ENCODE assay signal across 19 mouse cellular contexts in genomic region chr12:59104771-59105170, GRCm38 (mm10).
"Had no signal": no experiment of that assay in that cellular context is flagged by ENCODE, and none has a peak within 500 bp of the region (broad histone marks: within the 10 kb centered on the region; RNA-seq: fewer than 3 reads in every experiment).

No protein-coding gene starts in this region.

- H3K9me3 ChIP-seq: midbrain, embryonic 10.5 days; midbrain, embryonic 12.5 days; neural tube, embryonic 13.5 days; neural tube, embryonic 15.5 days; stomach, embryonic 15.5 days had no signal

- H3K4me3 ChIP-seq: midbrain, embryonic 10.5 days; midbrain, embryonic 12.5 days; myocyte; neural tube, embryonic 13.5 days; neural tube, embryonic 15.5 days; stomach, embryonic 15.5 days had no signal

- H3K27ac ChIP-seq: midbrain, embryonic 10.5 days; midbrain, embryonic 12.5 days; neural tube, embryonic 13.5 days; neural tube, embryonic 15.5 days; stomach, embryonic 15.5 days had no signal

- H3K4me1 ChIP-seq: midbrain, embryonic 10.5 days; midbrain, embryonic 12.5 days; neural tube, embryonic 13.5 days; neural tube, embryonic 15.5 days; stomach, embryonic 15.5 days had no signal

- H3K4me2 ChIP-seq: lung, embryonic 14.5 days; midbrain, embryonic 12.5 days; neural tube, embryonic 13.5 days; neural tube, embryonic 15.5 days; stomach, embryonic 15.5 days had no signal

- H3K9ac ChIP-seq: lung, embryonic 14.5 days; midbrain, embryonic 12.5 days; neural tube, embryonic 13.5 days; neural tube, embryonic 15.5 days; stomach, embryonic 15.5 days had no signal

- H3K36me3 ChIP-seq: midbrain, embryonic 10.5 days; midbrain, embryonic 12.5 days; neural tube, embryonic 13.5 days; neural tube, embryonic 15.5 days; stomach, embryonic 15.5 days had no signal

- DNase-seq: lung, adult 18-20 months; lung, embryonic 14.5 days; lung, postnatal 10 days; lung, postnatal 4 days; midbrain, embryonic 14.5 days; retina, postnatal 1 day; right cerebral cortex, adult 18-20 months; right cerebral cortex, postnatal 25 days; right cerebral cortex, postnatal 4 days; thymus, adult 18-20 months; thymus, postnatal 14 days; thymus, postnatal 36 days had no signal

- H3K27me3 ChIP-seq: midbrain, embryonic 12.5 days; neural tube, embryonic 13.5 days; neural tube, embryonic 15.5 days; stomach, embryonic 15.5 days had no signal

- ATAC-seq: midbrain, embryonic 16.5 days had no signal
